Mouse (Mus musculus): Measurements from ENCODE around the gene Taar6. TPM values are rescaled to one million over a fixed set of nuclear protein-coding genes. Genes with fewer than 3 reads are reported as not detected.

The Taar6 gene
- polyA plus RNA-seq, 1 experiment, result not detected

GRCm38 (mm10) chr10:23938312-23938711, 47.1 kb downstream of the Taar6 start, which contains the start of gene Taar2:
TSS of gene Taar2 (plus strand) at chr10:23938572.
- no peak for DNase-seq (ENCODE audit: extremely low spot score in 1 of 2, low spot score in 1 of 2)

- no peak for DNase-seq (ENCODE audit: extremely low spot score in 1 of 2, low spot score in 1 of 2)
Observed at GRCm38 (mm10) chr10:23937613-23938012, 47.8 kb downstream of the Taar6 start.

Other genes starting within 250 kb of the Taar6 start
- gene Rps12, start 198.4 kb downstream of the Taar6 start, polyA plus RNA-seq (2012; rRNA removed), result 1,411 and 1,452 TPM in 2 replicates
- gene Slc18b1, start 188.7 kb downstream of the Taar6 start, polyA plus RNA-seq (2012; rRNA removed), result 20.6 and 29.9 TPM in 2 replicates
- gene Vnn3, start 134.2 kb downstream of the Taar6 start, polyA plus RNA-seq (2012; rRNA removed), result 0.04 and 0.12 TPM in 2 replicates
- gene Vnn1, start 91.0 kb downstream of the Taar6 start, polyA plus RNA-seq (2012; rRNA removed), result 0.50 and 0.61 TPM in 2 replicates
- gene Taar1, start 65.3 kb downstream of the Taar6 start, polyA plus RNA-seq (2012; rRNA removed), result not detected in 2 replicates
- not detected in 2 replicates for gene Taar2, start 47.1 kb downstream of the Taar6 start, polyA plus RNA-seq (2012; rRNA removed)
- not detected in 2 replicates for gene Taar3, start 36.1 kb downstream of the Taar6 start, polyA plus RNA-seq (2012; rRNA removed)
- not detected in 2 replicates for gene Taar4, start 25.2 kb downstream of the Taar6 start, polyA plus RNA-seq (2012; rRNA removed)
- not detected in 2 replicates for gene Taar5, start 14.9 kb downstream of the Taar6 start, polyA plus RNA-seq (2012; rRNA removed)
- not detected in 2 replicates for gene Taar7a, start 7.8 kb upstream of the Taar6 start, polyA plus RNA-seq (2012; rRNA removed)
- gene Taar7b, start 14.3 kb upstream of the Taar6 start, polyA plus RNA-seq (2012; rRNA removed), result not detected in 2 replicates
- gene Taar7d, start 41.6 kb upstream of the Taar6 start, polyA plus RNA-seq (2012; rRNA removed), result not detected in 2 replicates
- gene Taar7e, start 52.0 kb upstream of the Taar6 start, polyA plus RNA-seq (2012; rRNA removed), result not detected in 2 replicates
- not detected in 2 replicates for gene Taar7f, start 63.9 kb upstream of the Taar6 start, polyA plus RNA-seq (2012; rRNA removed)
- not detected in 2 replicates for gene Taar8a, start 90.9 kb upstream of the Taar6 start, polyA plus RNA-seq (2012; rRNA removed)
- not detected in 2 replicates for gene Taar8b, start 106.6 kb upstream of the Taar6 start, polyA plus RNA-seq (2012; rRNA removed)
- gene Taar8c, start 116.3 kb upstream of the Taar6 start, polyA plus RNA-seq (2012; rRNA removed), result not detected in 2 replicates
- gene Taar9, start 123.9 kb upstream of the Taar6 start, polyA plus RNA-seq (2012; rRNA removed), result not detected in 2 replicates
- 174 and 175 TPM in 2 replicates for gene Stx7, start 163.7 kb upstream of the Taar6 start, polyA plus RNA-seq (2012; rRNA removed)
- gene Moxd1, start 237.9 kb upstream of the Taar6 start, polyA plus RNA-seq (2012; rRNA removed), result 6.6 and 6.9 TPM in 2 replicates